Mouse (Mus musculus) layer of hippocampus, adult 8-10 months (tissue): ENCODE measurements around the gene Slc39a11. TPM values are rescaled to one million over a fixed set of nuclear protein-coding genes. Genes with fewer than 3 reads are reported as not detected.
A peak's percentile ranks its signal among the peaks of the same experiment; 100 is the strongest.

ENCODE experiments used
- DNase-seq, 2 experiments: peaks; one replicate each; pipeline ENCODE4 v3.0.0; 2022; ENCODE audit warnings: low spot score in 2 of 2
- total RNA-seq, 4 experiments: library from RNA; stranded (reverse); gene quantifications; 2 replicates each; pipeline ENCODE4 v1.2.4; 2022

Gene Slc39a11
- total RNA-seq, 4 experiments from 2014 or later = 20.2 to 24.3 (median 23.4) TPM

DNA sequence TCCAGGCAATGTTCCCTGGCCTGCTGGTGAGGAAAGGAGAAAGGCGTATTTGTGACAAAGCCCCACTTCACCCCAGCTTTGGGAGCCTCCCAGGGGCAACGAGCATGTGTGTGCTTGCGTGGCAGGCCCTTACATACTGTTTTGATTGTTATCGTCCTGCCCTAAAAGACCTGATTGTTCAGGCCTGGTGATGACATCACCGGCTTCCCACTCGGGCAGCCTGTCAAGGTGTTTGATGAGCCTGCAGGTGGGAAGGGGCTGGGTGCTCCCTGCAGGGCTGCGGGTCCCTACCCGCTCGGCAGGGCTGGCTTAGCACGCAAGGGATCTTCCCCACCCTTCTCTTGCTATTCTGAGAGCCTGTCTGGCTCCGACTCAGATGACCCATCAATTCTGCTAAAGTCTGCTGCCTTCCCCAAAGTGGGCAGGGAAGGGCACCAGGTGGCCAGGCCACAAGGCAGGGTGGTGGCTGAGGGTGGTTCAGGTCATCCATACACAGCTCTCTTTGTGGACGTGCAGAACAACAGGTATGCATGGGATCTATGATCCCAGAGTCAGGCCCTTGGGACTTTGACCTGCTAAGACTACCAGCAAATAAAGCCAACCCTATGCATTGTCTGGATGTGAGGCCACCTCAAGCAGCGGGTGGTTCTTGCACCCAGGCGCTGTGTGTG is 390.0 kb downstream of the Slc39a11 start:
- DNase-seq = no peak

DNA sequence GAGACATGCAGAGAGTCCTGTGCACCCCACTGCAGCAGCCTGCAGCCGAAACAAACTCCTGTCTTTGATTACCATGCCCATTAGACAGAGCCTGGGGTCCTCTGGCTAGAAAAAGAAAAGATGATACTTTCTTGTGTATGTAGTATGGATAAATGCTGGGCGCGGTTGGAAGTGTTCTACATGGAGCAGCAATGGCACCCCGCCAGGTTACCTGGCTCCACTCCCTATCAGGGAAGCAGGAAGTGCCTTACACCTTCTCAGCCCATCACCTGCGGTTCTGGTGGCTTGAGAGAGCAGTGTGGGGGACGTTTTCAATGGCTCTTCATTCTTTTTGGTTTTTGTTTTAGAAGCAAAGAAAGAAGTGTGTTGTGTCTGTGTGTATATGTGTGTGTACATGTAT is 391.9 kb downstream of the Slc39a11 start:
- DNase-seq = no peak

DNA sequence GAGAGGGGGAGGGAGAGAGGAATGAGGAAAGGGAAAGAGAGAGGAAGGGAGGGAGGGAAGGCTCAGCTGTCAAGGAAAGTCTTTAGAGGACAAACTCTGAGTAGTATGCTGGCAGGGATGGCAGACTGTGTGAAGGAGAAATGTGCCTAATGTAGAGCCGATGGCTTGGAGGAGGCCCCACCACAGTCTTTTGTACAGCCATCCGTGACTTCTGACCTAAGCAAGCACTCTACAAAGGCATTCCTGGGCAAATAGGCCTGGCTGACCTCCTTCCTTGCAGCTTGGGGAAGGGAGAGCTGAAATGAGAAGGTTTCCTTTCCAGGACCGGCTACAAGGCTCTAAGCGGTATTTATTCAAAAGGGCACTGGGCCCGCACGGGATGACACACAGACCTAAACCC is 395.2 kb downstream of the Slc39a11 start:
- no peak for DNase-seq

DNA sequence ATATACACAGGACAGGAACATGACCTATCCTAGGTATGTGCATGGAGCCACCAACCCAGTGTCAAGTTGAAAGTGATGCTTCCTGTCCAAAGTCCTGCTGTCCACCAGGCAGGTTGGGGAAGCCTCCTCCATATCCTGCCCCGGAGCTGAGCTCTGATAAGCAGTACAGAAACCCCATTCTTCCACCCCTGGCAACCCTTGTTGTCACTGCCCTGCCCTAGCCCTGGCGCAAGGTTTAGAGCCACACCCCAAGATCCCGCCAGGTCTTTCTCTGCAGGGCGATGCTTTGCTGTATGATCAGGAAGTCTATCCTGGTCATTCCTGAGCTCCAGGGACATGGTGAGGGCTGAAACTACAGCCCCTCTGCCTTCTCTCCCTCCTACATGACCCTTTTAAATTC is 396.7 kb downstream of the Slc39a11 start:
- no peak for DNase-seq

DNA sequence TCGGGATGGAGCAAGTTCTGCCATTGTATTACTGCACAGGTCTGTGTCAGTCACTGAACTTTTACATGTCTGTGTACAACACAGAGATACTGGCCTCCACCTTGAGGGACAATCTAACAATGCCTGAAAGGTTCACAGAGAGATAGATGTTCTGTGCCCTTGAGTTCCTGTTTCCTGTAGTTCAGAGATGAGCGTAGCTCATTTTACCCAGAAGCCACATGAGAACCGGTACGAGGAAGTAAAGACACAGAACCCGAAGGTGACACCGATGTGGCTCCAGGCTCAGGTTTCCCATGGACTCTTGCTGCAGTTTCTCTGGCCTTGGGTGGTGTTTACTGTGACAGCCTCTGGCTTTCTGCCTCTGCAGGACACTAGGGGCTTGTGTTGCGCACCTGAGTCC is 398.7 kb downstream of the Slc39a11 start:
- no peak for DNase-seq

DNA sequence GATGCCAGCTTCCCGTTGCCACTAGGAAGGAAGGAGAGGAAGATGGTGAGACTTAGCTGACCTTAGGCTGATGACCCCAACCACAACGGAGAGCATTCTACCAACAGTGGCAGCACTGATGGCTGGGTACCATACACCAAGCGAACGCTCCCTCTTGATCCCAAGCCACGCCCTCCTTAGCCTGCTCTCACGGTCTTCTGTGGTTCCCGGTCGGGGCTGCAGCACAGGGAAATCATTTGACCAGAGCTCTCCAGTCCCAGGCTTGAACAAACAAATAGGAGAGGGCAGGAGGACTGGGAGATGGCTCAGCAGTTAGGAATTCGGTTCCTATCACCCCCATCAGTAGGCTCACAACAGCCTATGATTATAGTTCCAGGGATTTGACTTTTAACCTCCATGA is 403.4 kb downstream of the Slc39a11 start:
- DNase-seq = no peak

DNA sequence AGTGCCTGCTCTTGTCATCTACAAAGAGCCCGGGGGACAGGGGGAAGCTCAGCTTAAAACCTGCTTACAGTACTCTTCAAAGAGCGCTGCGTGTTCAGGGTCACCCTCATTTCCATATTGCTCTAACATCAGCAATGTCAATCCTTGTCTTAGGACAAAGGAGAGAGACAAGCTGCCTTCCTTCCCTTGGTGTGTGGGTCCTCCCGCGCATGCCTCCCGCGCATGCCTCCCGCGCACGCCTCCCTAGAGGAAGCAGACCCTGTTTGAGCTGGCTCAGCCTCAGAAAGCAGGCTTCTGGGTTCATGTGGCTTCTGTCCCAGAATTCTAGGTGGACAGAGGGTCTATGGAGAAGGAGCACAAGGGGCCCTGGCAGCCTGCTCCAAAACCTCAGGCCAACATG is 404.2 kb downstream of the Slc39a11 start:
- no peak for DNase-seq

DNA sequence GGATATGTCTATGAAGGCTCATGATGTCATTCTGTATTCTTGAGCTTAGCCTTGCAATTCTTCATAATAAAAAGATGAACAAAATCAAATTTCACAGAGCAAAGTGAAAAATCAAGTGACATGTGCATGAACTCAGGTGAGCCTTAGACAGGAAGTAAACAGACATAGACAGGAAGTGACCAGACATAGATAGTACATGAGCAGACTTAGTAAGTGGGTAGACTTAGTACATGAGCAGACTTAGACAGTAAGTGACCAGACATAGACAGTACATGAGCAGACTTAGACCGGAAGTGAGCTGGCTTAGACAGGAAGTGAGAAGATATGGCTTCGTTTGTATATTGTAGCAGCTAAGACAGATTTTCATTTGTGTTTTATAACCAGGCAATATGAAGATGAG is 415.4 kb downstream of the Slc39a11 start:
- no peak for DNase-seq

DNA sequence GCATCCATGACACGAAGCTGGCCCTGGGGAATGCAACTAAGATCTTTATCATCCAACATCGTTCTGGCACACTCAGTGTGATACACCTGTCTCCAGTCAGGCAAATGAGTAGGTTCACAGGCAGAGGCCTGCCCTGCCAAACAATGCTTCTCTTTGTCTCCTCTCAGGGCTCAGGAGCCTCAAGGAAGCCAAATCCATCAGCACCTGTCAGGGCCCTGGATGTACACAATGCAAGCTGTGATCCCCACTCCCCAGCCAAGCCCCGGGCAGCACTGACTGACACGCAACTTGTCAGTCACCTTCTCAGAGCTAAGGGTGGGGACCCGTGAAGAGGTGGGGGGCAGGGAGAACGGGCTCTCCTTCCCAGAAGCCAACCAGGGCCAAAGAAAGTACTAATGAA is 417.8 kb downstream of the Slc39a11 start:
- DNase-seq = no peak

DNA sequence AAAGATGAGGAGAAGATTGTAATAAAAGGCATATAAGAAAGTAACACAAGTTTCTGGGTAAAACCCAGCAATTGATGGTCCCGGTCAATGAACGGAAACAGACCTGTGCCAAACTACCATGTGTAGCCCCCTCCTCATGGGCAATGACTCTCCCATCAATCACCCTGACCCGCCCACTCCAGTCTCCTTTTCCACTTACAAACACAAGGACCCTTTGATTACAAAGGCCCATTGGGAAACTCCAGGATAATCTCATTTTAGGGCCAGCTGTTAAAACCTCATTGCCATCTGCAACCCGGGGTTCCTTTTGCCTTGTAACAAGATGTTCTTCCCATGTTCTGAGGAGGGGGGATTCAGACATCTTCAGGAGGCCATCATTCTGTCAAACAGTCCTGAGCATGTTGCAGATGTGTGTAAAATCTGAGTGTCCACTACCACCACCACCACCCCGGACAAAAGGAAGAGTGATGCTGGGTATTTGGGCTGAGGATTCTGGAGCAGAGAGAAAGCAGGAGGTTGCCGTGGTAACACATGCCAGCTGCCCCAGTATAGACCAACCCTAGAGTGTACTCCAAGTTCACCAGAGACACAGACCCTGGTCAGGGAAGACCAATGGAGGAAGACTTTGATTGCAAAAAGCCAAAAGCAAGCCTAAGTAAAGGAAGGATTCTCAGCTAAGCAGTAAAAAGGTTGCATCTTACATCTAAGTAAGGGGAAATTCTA is 419.3 kb downstream of the Slc39a11 start:
- DNase-seq = no peak

DNA sequence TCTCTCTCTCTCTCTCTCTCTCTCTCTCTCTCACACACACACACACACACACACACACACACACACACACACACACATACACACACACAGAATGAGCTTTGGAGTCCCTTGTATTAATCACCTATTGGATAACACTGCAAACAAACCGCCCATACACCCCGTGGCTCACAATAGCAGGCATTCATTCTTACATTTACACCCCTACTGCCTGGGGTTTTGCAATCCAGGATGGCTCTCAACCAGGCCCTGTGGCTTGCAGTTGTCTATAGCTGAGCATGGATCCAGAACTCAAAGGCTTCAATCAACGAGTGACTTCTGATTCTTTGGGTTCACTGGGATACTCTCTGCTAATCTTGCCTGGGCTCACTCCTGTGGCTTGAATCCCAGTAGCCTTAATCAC is 424.1 kb downstream of the Slc39a11 start:
- DNase-seq = no peak

DNA sequence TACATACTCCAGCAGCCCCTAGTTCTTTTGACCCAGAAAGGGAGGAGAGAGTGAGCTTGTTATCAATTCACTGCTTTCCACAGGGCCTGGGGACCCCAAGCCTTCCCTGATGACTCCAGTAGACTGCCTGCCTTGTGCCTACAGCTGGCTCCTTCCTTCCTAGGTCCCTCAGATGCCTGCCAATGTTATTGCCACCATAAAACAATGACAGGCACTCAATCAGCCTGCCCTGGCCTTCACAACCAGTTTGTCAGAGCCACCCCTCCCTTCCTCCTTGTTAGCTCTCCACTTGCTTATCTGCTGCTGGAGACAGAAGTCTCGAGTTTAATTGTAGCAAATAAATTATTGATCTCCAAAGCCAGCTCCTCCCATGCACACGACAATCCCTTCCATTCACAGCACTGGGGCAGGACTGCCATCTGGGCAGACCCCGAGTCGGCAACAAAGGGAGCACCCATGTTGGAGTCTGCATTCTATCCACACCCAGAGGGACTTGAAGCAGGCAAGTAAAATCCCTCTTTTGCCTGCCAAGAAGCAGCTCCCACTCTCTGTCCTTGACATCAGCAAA is 426.0 kb downstream of the Slc39a11 start:
- no peak for DNase-seq

DNA sequence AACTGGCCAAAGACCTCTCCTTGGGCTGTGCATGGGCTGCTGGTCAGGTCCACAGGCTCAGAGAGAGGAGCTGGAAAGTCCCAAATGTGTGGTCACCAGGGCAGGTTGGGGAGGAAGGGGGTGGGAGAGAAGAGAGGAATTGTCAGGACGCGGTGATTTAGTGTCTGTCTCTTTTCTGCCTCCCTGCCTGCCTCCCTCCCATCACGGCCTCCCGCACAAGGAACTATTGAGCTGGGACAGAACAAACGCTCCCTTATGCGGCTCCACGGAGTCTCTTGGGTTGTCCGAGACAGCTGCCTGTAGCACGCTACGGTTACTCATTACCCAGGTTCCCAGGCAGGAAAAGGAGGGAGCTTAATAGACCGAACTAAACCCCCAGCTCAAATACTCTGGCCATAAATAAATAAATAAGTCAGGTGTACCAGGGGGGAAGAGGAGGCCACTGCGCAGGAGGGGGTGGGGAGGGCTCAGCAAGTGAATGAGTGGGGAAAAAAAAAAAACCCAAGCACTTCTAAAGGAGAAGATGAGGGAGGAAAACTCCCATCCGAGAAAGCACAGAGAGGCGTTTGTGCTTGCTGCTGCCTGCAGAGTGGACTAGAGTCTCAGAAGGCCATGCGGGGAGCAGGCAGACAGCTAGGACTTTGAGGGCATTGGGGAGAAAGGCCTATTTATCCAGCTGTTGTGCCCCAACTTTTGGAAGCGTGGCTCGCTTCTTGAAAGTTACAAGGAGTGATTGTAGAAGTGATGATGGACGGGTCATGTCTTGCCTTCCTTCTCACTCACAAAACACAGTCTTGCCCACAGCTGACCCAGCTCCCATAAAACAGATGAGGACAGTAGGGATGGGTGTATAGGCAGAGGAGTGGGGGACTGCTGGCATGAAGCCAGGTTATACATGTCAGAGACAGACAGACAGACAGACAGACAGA is 428.3 kb downstream of the Slc39a11 start:
- peak; percentile 44 to 48 for DNase-seq

DNA sequence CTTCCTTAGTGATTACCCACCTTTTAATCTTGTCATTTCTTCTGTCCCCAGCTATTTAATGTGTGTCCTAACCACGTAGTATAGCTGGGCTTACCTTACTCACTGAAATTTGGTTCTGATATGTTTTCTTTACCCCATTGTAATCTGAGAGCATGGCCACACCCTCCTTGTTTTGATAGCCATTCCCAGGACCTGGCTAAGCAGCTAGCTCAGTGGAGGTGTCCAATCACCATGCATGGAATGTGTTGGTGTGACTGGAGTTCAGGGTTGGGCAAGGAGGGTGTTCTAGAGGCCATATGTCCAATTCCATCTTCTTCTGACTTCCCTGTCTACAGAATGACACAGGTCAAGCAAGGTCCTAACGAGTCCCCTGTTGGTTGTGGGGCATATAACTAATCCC is 429.2 kb downstream of the Slc39a11 start:
- DNase-seq = no peak

DNA sequence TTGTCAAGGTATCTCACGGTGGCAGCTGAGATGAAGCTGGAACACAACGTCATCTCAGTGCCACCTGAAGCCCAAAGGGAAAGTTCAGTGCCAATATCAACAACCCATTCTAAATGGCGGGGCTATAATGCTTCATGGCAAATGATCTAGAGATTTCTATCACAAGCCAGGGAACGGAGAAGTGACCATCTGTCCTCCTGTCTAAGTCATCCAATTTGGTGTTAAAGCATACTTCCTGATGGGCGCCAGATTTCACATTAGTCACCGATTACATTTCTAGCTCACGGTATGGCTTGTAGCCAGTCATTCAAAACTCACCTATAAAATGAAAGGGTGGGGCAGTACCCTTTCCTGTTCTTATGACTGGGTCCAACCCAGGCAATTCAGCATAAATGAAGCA is 435.1 kb downstream of the Slc39a11 start:
- no peak for DNase-seq

DNA sequence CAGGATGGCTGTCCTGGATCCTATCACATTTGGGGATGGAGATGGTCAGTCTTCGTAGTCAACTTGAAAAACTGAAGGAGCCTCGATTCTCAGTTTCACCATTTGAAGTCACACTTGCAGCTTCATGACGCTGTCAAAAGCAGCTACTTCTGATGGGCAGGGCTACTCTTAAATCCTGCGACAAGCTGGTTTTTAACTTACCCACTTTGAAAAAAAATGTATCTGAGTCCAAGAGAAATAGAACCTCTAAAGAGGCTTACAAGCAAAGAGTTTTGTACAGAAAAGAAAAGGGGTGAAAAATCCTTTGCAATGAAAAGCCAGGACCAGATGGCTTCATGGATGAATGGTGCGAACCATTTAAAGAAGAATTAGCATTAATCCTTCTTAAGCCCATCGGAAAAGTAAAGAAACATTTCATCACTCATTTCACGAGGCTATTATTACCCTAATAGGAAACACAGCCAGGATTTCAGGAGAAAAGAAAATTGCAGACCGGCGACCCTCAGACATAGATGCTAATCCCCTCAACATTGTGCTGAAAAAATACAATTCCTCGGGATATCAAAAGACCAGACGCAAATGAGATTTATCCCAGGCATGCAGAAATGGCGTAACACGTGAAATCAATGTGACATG is 437.4 kb downstream of the Slc39a11 start:
- no peak for DNase-seq

DNA sequence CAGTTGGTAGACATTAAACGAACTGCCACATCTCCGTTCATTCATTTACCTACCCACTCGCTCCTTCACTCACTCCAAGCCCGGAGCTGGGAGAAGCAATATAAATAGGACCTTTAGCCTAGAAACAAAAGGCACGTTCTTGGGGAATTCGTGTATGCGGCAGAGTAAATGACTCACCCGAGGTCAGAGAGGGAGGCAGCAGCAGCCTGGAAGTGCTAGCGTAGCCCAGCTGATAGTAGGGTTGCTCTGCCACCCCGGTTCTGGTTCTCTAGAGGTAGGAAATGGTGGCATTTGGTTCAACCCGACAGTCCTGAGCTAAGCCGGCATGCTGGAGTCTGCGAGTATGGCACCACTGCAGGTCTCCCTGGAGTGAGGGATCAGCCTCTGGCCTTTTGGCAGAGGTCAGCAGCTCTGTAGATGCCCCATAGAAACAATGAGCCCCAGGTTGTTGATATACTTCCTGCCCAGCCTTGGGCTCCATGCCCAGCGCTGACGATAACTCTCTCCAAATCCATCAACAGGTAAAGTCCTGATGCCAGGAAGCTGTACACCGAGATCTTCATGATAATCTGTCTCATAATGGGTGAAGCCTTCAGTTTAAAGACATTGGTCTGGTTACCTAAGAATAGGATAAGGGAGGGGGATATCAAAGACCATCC is 440.5 kb downstream of the Slc39a11 start:
- no peak for DNase-seq

DNA sequence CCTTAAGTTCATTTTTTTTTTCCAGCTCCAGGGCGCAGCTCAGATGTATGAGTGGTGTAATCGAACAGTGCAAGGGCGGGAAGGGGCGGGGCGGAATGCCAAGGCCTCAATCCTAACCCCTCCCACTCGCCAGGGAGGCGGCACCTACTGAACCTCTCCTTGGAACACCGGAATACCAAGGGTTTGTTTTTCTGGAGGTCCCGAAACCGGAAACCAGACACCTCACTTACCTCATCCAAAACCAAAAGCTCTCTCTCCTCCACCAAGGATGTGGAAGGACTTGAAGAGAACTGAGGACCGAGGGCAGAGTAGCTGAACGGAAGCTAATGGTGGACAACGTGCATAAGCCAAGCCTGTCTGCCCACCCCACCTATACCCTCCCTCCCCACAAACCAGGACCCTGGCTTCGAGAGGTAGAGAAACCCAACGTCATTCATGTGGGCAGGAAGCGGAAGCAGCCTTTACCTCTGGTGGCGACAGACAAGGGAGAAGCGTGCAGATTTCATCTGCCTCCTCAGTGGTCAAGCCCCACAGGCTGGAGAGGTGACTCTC is 441.3 kb downstream of the Slc39a11 start:
- no peak for DNase-seq

DNA sequence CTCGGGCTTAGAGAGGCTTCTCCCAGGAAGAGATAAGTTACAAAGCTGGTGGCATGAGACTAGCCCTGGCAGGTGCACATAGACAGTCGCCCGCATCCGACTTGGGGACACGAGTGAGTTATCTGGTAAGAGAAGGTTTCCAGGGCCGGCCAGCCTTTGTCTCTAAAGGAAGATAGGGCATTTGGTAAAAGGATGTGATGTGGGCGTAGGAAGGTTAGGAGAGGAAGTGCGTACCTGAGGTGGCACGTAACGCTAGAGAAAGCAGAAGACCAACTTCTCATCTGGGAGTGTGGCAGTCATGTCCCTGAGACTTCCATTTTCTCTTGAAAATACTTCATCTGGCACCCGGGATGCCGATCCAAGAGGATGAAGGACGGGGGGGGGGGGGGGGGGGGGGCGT is 441.9 kb downstream of the Slc39a11 start:
- DNase-seq = no peak

DNA sequence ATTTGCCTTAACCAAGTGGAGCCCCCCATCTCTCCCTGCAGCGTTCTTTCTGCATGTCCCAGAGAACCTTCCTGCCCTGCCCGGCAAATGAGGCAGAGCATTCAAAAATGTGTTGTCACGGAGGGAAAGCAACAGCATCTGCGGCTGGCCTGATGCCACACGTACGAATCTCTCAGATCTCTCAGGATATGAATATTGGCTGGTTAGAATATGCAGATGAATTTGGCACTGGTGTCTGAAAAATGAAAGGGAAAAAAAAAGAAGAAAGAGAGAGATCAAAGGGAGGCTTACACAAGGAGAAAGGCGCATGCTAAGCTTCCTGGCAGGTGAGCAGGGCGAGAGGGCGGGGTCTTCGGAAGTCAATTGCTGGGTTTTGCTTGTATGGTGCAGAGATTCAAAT is 443.8 kb downstream of the Slc39a11 start:
- DNase-seq = peak in 1 of 2 experiments; percentile 51

DNA sequence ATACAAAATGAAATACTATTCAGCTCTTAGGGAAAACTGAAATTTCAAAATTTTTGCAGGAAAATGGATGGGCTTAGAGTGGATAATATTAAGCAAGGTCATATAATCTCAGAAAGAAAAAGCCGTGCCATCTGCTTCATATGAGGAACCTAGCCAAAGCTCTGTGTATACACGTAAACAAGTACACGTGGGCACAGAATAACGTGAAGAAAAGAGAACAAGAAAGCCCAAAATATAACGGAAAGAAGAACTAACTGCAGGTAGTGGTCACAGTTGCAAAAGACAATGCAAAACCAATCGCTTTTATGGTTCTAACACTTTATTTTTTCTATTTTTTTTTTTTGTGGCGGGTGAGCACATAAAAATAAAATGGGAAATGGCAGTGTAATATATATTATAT is 446.9 kb downstream of the Slc39a11 start:
- DNase-seq = no peak
